Mouse (Mus musculus) left cerebral cortex, postnatal 10 days (tissue): ENCODE data around the gene Hoxb9. TPM values are rescaled to one million over a fixed set of nuclear protein-coding genes. Genes with fewer than 3 reads are reported as not detected.
A peak's percentile ranks its signal among the peaks of the same experiment; 100 is the strongest.

Experiments used
- DNase-seq, 2 experiments: peaks; one replicate each; pipeline ENCODE4 v3.0.0; 2021 to 2022; ENCODE audit warnings: low spot score in 2 of 2, mixed read lengths in 1 of 2; ENCODE audit errors: extremely low spot score in 1 of 2
- intact Hi-C: fragments of 180-260 bp; cut with DNase I; formaldehyde crosslinking; loops from one replicate; pipeline ENCODE4 v1.15.1; 2025
- total RNA-seq, 2 experiments: library from RNA; stranded (reverse); gene quantifications; 2 replicates each; pipeline ENCODE4 v1.2.3; 2021

The Hoxb9 gene
- not detected for total RNA-seq

DNA sequence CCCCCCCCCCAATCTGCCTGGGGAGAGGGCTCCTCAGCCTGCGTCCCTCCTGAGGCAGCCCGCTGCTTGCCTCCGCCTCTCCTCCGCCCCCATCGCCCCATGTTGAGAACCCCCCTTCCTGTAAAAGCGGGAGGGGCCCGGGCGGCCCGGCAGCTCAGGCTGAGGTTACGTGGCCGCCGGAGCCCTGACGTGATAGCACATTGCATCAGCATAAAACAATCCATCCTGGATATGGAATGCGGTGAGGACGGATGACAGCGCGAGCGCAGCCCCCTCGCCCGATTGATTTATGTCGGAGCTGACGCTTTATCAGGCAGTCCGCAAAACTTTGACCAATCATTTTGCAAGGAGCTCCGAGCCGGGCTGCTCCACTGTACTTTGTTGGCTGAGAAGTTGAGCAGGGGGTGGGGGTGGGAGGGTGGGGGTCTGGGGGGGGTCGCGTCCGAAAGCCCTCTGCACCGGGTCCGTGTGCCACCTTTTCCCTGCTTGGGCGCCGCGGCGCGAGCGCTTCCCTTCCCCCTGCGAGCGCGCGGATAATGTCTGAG, at the start of gene Hoxb9:
Gene Hoxb9, plus strand, starts transcription at position 462 of the 545 bp plus-strand sequence.
- no peak for DNase-seq

DNA sequence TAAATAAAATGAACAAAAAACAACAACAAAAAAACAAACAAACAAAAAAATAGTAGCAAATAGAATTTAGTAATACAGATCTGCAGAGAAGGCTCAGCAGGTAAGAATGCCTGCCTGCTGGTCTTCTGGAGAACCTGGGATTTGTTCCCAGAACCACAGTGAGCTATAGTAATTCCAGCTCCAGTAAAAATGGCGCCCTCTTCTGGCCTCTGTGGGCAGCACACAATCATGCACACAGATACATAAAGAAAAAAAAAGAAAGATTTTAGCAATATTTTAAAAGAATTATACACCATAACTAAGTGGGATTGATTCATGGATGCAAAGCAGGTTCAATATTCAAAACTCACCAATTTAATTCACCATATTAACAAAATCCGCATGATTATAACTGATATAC, 47.4 kb upstream of the Hoxb9 start:
- no peak for DNase-seq
- intact Hi-C loops, result no loop called here

More for the DNA sequence above, at the start of gene Hoxb9:
- intact Hi-C loops, result loop anchor here (10.0 kb wide), 1 partner anchor 754 kb away; the partner anchor contains the start of gene Scrn2

DNA sequence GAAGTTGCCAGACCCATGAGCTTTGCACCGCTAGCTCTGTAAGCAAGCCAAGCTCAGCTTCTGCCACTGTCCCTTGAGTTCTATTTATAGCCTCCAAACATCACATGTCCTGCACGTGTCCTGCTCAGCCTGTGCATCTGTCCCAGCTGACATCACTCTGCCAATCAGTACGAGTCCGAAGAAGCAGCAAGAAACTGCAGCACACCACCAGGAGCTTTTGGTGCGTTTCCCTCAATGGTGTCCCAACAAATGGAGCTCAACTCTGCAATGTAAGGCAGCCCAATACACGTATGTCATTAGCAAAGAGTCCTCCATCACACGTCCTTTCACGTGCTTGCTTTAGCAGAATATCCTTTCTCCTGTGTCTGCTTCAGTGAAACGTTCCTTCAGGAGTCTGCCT, 43.6 kb upstream of the Hoxb9 start:
- DNase-seq, result no peak
- intact Hi-C loops, result no loop called here

DNA sequence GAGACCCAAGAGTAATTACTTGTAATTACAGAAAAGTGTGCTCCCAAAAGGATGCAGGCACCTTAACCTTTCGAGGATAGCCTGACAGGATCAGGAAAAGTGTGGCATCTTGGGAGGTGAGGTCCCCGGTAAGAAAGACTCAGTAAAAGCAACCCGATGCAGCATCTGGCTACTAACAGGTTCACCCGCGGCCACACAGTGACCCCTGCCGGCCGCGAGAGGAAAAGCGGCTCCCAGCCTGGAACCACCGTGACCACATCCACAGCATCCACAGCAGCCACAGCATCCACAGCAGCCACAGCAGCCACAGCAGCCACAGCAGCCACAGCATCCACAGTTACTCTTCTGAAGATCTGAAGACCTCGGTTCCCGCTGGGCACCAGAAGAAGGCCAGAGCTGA, 36.4 kb upstream of the Hoxb9 start:
- peak in 1 of 2 experiments; percentile 39 for DNase-seq
- intact Hi-C loops, result loop anchor here (5.0 kb wide), 1 partner anchor 143 kb away; no protein-coding TSS in a partner anchor

DNA sequence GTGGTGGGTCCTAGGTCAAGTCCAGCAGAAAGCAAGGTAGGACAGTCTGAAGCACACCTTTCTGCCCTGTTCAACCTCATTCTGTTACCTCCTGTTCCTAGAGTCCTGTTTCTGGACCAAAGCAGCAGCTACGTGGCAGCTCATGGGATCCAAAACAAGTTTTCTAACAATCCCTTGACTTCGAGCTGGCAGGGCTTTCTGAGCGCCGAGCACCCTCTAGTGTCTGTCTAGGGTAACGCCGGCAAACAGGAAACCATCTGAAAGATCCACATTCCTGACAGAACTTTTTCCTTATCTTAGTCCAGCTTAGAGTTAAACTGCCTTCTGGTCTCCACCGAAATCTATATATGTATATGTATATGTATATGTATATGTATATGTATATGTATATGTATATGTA, 31.0 kb upstream of the Hoxb9 start:
- DNase-seq, result peak; percentile 9 to 36
- intact Hi-C loops, result loop anchor here (2.0 kb wide), 1 partner anchor 95 kb away; no protein-coding TSS in a partner anchor

DNA sequence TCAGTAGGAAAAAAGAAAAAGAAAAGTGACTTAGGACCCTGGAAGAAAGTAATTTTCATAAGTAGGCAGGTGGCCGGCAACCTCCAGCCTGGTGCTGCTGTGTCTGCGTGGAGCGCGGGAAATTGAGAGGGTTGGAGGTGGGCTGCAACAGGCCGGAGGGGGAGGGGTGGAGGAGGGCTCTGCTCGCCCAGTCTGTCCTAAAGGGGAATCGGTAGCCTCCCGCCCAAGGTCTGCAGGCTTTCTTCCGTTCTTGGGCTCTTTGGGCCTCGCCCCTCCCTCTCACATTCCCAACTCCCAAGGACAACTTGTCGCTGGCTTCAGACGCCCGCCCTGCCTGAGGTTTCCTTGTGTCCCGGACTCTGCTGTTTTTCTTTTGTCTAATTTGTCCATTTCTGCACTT, 20.4 kb upstream of the Hoxb9 start:
- DNase-seq, result no peak
- intact Hi-C loops, result no loop called here

DNA sequence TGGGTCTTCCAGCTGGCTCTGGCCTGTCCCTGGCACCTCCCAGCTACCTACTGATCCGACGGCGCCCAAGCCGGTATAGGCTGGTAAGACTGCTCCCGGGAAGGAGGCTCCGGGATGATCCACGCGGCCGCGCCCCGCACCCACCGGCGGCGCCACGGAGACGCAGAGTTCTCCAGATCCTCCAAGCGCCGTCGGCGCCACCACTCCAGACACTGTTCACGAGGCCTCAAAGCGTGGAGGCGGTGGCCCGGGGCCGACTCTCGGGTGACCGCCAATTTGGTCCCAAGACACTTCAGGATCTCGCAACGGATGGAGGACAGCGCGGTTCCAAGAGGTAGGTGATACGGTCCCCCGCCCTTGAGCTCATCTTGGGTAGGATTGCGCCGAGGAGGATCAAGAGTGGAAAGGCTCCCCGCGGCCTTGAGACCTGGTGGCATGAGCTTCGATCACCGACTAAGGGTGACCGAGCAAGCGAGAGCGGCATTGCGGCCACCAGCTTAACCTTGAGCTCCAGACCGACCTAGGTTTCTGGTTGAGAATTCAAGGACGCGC, 19.7 kb upstream of the Hoxb9 start:
- intact Hi-C loops, result no loop called here
- DNase-seq, result no peak

DNA sequence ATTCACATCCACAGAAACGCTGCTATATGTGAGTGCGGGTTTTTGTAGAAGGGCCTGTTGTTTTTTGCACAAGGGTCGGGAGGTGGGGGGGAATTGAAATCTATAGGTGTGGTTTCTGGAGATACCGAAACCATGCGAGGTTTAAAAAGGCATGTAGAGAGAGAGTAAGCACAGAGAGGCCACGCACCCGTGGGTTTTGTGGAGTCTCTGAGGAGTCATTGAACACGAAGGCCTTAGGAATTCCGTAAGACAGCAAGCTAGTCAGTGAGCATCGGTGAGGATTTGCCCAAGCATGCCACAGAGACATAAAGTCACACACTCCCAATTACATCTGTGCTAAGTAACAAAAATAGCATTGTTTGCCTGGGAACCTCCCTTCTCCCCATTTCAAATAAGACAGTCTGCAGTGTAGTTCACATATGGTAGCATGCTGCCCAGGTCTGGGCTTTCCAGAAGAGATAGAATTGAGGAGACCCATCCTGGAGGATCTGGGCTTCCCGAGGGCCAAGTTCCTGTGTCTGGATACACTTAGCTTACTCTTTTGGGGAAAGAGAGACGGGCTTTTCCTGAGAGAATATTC, 18.6 kb upstream of the Hoxb9 start:
- intact Hi-C loops, result no loop called here
- no peak for DNase-seq

DNA sequence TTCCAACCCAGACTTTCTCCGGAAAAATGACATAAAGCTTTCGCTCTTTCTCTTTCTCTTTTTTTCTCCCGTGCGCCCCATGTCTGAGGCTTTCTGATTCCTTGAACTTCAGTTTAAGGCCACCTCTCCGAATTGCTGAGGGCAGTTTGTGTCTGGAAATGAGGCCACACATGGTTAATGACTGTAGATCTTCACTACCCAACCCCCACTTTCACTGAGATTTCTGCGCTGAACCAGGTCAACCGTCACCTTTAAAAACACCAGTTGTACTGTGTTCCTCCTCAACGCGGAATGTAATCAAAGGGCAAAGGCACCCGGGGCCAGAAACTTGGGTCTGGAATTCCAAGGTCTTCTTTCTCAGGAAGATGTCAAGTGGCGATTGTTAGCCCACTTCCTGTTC, 17.0 kb upstream of the Hoxb9 start:
- DNase-seq, result no peak
- intact Hi-C loops, result no loop called here

DNA sequence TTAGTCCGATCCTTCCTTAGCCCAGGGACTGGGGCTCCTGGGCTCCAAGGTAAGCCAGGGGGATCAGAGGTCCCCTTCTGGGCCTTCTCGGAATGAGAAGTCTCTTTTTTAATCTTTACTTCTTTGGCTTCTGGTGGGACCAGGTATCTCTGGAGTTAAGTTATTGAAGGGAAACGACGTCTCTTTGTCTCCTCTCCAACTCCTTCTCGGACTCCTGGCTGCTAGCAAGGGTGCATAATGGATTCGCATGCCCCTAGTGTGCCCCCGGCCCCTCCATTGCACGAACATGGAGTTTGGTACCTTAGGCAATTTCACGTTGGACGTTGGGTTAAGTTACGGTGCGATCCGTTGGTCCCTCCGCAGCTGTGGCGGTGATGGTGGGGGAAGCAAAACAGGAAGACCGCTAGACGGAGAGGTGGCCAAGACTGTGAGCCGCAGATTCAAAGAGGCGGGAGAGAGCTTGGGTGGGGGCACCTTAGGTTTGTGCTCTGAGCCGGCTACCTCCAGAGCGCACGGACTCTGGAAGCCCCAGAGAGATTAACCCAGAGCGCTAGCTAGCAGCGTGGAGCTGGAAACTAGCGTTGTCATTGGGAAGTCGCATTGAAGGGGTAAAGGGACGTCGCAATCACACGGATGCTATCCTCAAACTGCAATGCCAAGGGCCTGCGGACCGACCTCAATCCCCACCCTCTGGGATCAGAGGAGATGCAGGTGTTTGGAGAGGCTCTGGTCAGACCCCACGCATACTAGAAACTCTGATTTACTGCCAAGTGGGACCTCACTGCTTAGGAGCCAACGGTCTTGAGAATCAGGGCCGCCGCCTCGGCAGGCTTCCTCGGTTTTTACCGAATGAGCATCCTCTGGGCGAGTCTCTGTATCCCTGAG, 15.9 kb upstream of the Hoxb9 start:
- intact Hi-C loops, result no loop called here
- DNase-seq, result no peak

DNA sequence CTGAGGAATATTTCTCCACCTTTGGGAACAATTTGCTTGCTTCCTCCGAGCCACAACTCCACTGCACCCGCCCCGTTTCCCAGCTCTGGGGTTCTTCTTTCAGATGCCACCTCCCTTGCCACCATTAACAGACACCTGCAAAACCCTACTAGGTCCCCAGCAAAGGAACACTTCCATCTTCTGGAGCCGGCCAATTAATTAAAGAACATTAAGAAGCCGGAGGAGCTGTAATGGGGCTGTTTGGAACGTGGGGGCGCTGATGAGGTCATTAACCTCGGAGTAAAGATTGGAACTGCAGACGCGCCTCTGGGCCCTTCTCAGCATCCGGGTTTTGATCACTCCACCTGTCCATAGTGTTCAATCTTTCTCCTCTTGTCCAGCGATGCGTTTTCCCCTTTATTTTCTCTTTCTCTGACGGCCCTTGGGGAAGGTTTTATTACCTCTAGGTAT, 15.2 kb upstream of the Hoxb9 start:
- intact Hi-C loops, result no loop called here
- no peak for DNase-seq

DNA sequence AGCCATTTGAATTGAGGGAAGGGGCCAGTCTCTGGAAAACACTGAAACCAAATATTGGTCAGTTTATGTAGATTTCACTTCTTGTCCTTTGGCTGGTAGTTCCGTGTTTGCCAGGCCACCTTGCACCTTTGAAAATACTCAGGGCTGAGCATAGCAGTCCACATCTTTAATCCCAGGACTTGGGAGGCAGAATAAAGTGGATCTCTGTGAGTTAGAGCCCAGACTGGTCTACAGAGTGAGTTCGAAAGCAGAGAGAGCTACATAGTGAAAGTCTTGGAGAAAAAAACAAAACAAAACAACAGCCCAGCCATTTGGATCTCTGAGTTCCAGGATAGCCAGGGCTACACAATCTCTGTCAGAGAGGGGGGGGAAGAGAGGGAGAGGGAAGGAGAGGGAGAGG, 14.1 kb upstream of the Hoxb9 start:
- no peak for DNase-seq

DNA sequence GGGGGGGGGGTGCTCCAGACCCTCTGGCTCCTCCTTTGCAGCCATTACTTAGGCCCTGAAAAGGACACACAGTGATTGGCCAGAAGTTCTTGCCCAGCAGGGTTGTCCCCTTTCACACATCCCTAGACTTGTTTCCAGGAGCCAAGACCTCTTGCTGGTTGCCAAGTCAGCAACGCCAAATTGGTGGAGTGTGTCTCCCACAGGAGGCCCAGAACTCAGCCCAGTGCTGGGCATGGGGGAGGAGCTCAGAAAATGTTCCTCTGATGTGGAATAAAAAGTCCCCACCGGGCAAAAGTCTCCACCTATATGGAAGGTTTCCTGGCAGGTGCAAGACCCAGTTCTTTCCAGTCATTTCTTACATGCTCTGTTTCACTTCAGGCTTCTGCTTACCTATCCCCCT, 12.2 kb upstream of the Hoxb9 start:
- DNase-seq, result no peak
- intact Hi-C loops, result no loop called here

More for the DNA sequence above, 14.1 kb upstream of the Hoxb9 start:
- intact Hi-C loops, result no loop called here

DNA sequence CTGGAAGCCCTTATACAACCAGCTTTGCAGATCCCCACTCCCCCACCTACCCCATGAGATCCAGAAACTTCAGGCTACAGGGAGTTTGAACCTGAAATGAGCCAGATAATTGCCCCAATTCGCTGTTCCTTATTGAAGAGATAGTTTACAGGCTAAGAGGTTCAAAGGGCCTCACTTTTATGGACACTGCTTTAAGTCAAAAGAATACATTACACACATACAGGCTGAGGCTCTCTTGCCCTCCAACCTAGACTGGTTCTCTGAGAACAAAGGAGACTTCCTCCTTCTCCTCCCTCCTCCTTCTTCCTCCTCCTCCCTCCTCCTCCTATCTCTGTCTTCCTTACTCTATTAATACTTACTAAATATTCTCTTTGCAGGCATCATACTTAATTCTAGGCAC, 11.7 kb upstream of the Hoxb9 start:
- DNase-seq, result no peak
- intact Hi-C loops, result no loop called here

DNA sequence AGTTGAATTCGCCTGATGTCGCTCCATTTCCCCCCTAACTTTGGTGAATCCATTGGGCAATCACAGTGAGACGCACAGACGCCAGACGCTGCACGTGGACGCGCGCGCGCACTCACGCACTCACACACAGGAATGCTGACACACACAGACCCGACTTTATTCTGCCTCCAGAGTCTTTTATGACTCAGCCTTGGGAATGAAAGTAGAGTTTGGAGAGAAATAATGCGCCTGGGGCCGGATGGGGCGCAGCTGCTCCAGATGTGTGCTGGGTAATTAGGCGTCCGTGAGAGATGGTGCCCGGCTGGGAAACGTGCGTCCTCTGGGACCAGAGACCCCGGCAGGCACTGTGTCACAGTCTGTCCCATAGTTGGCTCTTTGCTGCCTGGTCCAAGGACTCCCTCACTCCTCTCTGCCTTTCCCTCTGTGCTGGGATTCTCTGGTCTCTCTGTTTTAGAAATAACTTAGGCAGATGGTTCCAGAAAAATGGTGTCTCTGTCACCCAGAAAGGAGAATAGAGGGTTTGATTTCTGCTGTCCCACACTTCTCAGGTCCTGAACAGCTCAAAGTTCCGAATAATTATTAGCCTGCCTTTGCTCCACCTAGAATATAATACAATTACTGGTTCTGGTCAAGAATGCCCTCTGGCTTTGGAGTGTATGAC, 10.8 kb upstream of the Hoxb9 start:
- DNase-seq, result no peak
- intact Hi-C loops, result loop anchor here (5.0 kb wide), 1 partner anchor 58 kb away; no protein-coding TSS in a partner anchor

DNA sequence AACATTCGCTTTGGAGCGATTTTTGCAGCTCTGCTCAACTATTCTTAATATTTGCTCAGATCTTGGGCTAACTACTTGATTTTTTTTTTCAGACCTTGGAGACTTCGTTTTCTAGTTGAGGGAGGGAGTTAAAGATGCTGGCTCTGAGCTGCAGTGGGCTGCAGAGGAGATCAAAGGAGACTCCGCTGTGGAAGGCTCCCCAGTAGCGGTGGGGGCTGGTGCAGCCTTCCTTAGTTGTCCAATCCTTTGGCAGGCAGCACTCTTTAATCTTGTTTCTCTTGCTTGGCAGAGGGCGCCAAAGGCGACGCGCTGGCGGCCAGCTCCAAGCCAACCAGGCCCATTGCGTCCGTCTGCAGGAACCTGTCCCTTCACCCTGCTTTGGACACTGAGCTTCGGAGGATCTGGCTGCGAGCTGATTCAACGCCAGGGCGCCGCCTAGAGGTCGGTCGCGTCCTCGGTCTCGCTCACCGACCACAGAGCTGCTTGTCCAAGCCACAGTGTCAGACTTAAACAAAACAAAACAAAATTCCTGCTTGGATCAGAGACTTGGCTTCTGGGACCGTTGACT, 9.8 kb upstream of the Hoxb9 start:
- DNase-seq, result peak in 1 of 2 experiments; percentile 52
- intact Hi-C loops, result loop anchor here (5.0 kb wide), 1 partner anchor 59 kb away; no protein-coding TSS in a partner anchor

DNA sequence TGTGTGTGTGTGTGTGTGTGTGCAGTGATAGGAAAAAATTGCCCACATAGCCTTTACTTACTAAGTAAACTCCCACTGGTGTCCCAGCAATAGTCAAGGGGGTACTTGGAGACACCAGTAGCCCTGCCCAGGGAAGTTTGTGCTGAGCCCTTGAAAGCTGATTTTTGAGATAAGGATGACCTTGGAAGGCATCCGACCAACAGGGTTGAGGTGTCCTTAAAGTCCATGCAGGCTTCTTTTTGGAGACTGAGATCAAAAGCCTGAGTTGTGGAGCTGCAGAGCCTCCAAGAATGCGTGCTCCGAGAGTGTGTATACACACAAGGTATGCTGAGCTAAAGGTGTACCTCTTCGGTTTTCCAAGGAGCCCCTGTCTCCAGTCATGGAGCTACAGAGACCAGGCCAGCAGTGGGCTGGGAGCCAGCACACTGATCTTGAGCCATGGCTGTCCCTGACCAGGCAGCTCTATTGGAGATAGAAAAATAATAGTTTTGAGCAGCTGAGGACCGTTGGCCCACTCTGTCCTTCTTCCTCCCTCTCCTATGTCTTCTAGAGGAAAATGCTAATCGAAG, 8.9 kb upstream of the Hoxb9 start:
- intact Hi-C loops, result loop anchor here (5.0 kb wide), 1 partner anchor 60 kb away; no protein-coding TSS in a partner anchor
- no peak for DNase-seq
